Mouse (Mus musculus) heart, embryonic 15.5 days (tissue): ENCODE data around the gene Csf2rb2. TPM values are rescaled to one million over a fixed set of nuclear protein-coding genes. Genes with fewer than 3 reads are reported as not detected.
A peak's percentile ranks its signal among the peaks of the same experiment; 100 is the strongest.
"Not testable (repeated sequence)": the region's sequence is repeated elsewhere in the genome, so short reads cannot be mapped to it uniquely, and the experiment has no call there.

Experiments
- ATAC-seq: fragments of 200-750 bp; cut with Nextera tagmentation; replicated peaks from 2 replicates; pipeline ENCODE4 v1.8.0; 2017; ENCODE audit warnings: low read depth, moderate TSS enrichment; ENCODE audit not compliant: insufficient number of reproducible peaks, insufficient read depth, low FRiP score
- H3K27ac ChIP-seq: fragments of 300-500 bp; sonication (generic); 2 replicates; pipeline ENCODE4 v1.5.1; 2015; ENCODE audit warnings: mild to moderate bottlenecking, inconsistent platforms
- H3K27me3 ChIP-seq: fragments of 300-500 bp; sonication (generic); 2 replicates; pipeline ENCODE4 v1.6.1; 2015; ENCODE audit warnings: inconsistent platforms
- H3K36me3 ChIP-seq: fragments of 300-500 bp; sonication (generic); 2 replicates; pipeline ENCODE4 v1.6.1; 2015; ENCODE audit warnings: mild to moderate bottlenecking, inconsistent platforms
- H3K4me1 ChIP-seq: fragments of 300-500 bp; sonication (generic); replicated peaks from 2 replicates; pipeline ENCODE4 v1.6.1; 2015; ENCODE audit warnings: inconsistent platforms
- H3K4me2 ChIP-seq: fragments of 300-500 bp; sonication (generic); 2 replicates; pipeline ENCODE4 v1.6.1; 2015; ENCODE audit warnings: inconsistent platforms, mild to moderate bottlenecking, moderate library complexity
- H3K4me3 ChIP-seq: fragments of 300-500 bp; sonication (generic); 2 replicates; pipeline ENCODE4 v1.5.1; 2015; ENCODE audit warnings: mild to moderate bottlenecking, inconsistent platforms
- H3K9ac ChIP-seq: fragments of 300-500 bp; sonication (generic); 2 replicates; pipeline ENCODE4 v1.6.1; 2015; ENCODE audit warnings: mild to moderate bottlenecking, inconsistent platforms
- H3K9me3 ChIP-seq: fragments of 300-500 bp; sonication (generic); replicated peaks from 2 replicates; pipeline ENCODE4 v1.6.1; 2016; ENCODE audit warnings: inconsistent platforms
- WGBS: fragments of 180-500 bp; shearing (Covaris S2); methylation state at CpG from one replicate; pipeline ENCODE4 v1.1.7; 2015; ENCODE audit warnings: mixed read lengths; 5-methylcytosine and 5-hydroxymethylcytosine counted together
- polyA plus RNA-seq: library from polyadenylated mRNA; unstranded; fragments of >200 nt; fragmentation: Nextera tagmentation; extraction: Ambion mirVana; gene quantifications from 2 replicates; pipeline ENCODE4 v1.2.1, GENCODE M21; 2015

Csf2rb2 gene
- polyA plus RNA-seq, 1 experiment from 2014 or later: 0.54 TPM

- H3K4me3 ChIP-seq, H3K4me2 ChIP-seq, H3K9me3 ChIP-seq, H3K27ac ChIP-seq, H3K27me3 ChIP-seq, H3K36me3 ChIP-seq, ATAC-seq, H3K9ac ChIP-seq, H3K4me1 ChIP-seq: not testable (repeated sequence)
- 43% methylated on average over 4 of the region's 4 CpGs for WGBS
Measured at GRCm38 (mm10) chr15:78312421-78313233, 7.1 kb upstream of the Csf2rb2 start.

GRCm38 (mm10) chr15:78310971-78311370 is 5.5 kb upstream of the Csf2rb2 start:
- WGBS: 70% methylated on average over 4 of the region's 4 CpGs
- Histone ChIP-seq H3K4me2 (no peak overlapping the region), H3K27ac (no peak overlapping the region), H3K4me3 (no peak overlapping the region), H3K9ac (no peak overlapping the region), H3K4me1 (peaks cover 4% of the 10 kb centered on the region; the same call in 1 of the 2 replicates), H3K36me3 (no peaks in the 10 kb centered on the region), H3K27me3 (no peaks in the 10 kb centered on the region), H3K9me3 (no peaks in the 10 kb centered on the region)
- no peak for ATAC-seq

- Histone ChIP-seq H3K4me2 (no peak overlapping the region), H3K9me3 (no peaks in the 10 kb centered on the region), H3K4me3 (no peak overlapping the region), H3K36me3 (no peaks in the 10 kb centered on the region), H3K27ac (no peak overlapping the region), H3K27me3 (no peaks in the 10 kb centered on the region), H3K4me1 (peaks cover 4% of the 10 kb centered on the region; the same call in 1 of the 2 replicates), H3K9ac (no peak overlapping the region)
- 5% methylated on average over 5 of the region's 5 CpGs for WGBS
- ATAC-seq: no peak
Measured at GRCm38 (mm10) chr15:78309865-78310264, 4.3 kb upstream of the Csf2rb2 start.

GRCm38 (mm10) chr15:78303665-78304233 is 1.8 kb downstream of the Csf2rb2 start:
- H3K9ac ChIP-seq: no peak overlapping the region
- H3K27me3 ChIP-seq: no peaks in the 10 kb centered on the region
- ATAC-seq: no peak
- 87% methylated on average over 6 of the region's 6 CpGs for WGBS
- no peak overlapping the region for H3K27ac ChIP-seq
- H3K4me1 ChIP-seq: no peaks in the 10 kb centered on the region
- no peaks in the 10 kb centered on the region for H3K36me3 ChIP-seq
- no peak overlapping the region for H3K4me2 ChIP-seq
- no peak overlapping the region for H3K4me3 ChIP-seq
- H3K9me3 ChIP-seq: no peaks in the 10 kb centered on the region

GRCm38 (mm10) chr15:78302718-78303117 is 2.8 kb downstream of the Csf2rb2 start:
- H3K4me3 ChIP-seq: no peak overlapping the region
- no peaks in the 10 kb centered on the region for H3K4me1 ChIP-seq
- WGBS: 88% methylated on average over 4 of the region's 4 CpGs
- ATAC-seq: no peak
- H3K27me3 ChIP-seq: no peaks in the 10 kb centered on the region
- no peaks in the 10 kb centered on the region for H3K9me3 ChIP-seq
- no peak overlapping the region for H3K27ac ChIP-seq
- H3K36me3 ChIP-seq: no peaks in the 10 kb centered on the region
- no peak overlapping the region for H3K4me2 ChIP-seq
- no peak overlapping the region for H3K9ac ChIP-seq

GRCm38 (mm10) chr15:78300773-78301172 is 4.7 kb downstream of the Csf2rb2 start:
- Histone ChIP-seq H3K4me3 (no peak overlapping the region), H3K9me3 (no peaks in the 10 kb centered on the region), H3K36me3 (no peaks in the 10 kb centered on the region), H3K27me3 (no peaks in the 10 kb centered on the region), H3K4me2 (no peak overlapping the region), H3K27ac (no peak overlapping the region), H3K4me1 (no peaks in the 10 kb centered on the region), H3K9ac (no peak overlapping the region)
- no peak for ATAC-seq

GRCm38 (mm10) chr15:78299641-78300040 is 5.9 kb downstream of the Csf2rb2 start:
- Histone ChIP-seq H3K36me3 (no peaks in the 10 kb centered on the region), H3K4me2 (no peak overlapping the region), H3K4me3 (no peak overlapping the region), H3K4me1 (no peaks in the 10 kb centered on the region), H3K27me3 (no peaks in the 10 kb centered on the region), H3K9me3 (no peaks in the 10 kb centered on the region), H3K27ac (no peak overlapping the region), H3K9ac (no peak overlapping the region)
- no peak for ATAC-seq
- 77% methylated on average over 3 of the region's 3 CpGs for whole genome bisulfite sequencing

- ATAC-seq: no peak
- Histone ChIP-seq H3K27ac (no peak overlapping the region), H3K9ac (no peak overlapping the region), H3K36me3 (no peaks in the 10 kb centered on the region), H3K4me3 (no peak overlapping the region), H3K27me3 (no peaks in the 10 kb centered on the region), H3K4me1 (no peaks in the 10 kb centered on the region), H3K4me2 (no peak overlapping the region), H3K9me3 (no peaks in the 10 kb centered on the region)
- 78% methylated on average over 1 of the region's 1 CpGs for WGBS
Measured at GRCm38 (mm10) chr15:78298558-78298957, 7.0 kb downstream of the Csf2rb2 start.

- Histone ChIP-seq H3K4me2 (no peak overlapping the region), H3K4me3 (no peak overlapping the region), H3K4me1 (peaks cover 4% of the 10 kb centered on the region; the same call in 1 of the 2 replicates), H3K27me3 (no peaks in the 10 kb centered on the region), H3K9me3 (no peaks in the 10 kb centered on the region), H3K36me3 (no peaks in the 10 kb centered on the region), H3K9ac (no peak overlapping the region), H3K27ac (no peak overlapping the region)
- ATAC-seq: no peak
- WGBS: 79% methylated on average over 4 of the region's 4 CpGs
Measured at GRCm38 (mm10) chr15:78293716-78294115, 11.8 kb downstream of the Csf2rb2 start.

- ATAC-seq: 0 out of 2 replicates have a peak, but pooled peaks have one; percentile 47
- H3K4me2 ChIP-seq, H3K36me3 ChIP-seq, H3K9ac ChIP-seq, H3K9me3 ChIP-seq, H3K27ac ChIP-seq, H3K27me3 ChIP-seq, H3K4me1 ChIP-seq, H3K4me3 ChIP-seq: not testable (repeated sequence)
- WGBS: 11% methylated on average over 2 of the region's 2 CpGs
Measured at GRCm38 (mm10) chr15:78293228-78293627, 12.3 kb downstream of the Csf2rb2 start.

- not testable (repeated sequence) for H3K9ac ChIP-seq, H3K27me3 ChIP-seq, ATAC-seq, H3K4me3 ChIP-seq, H3K36me3 ChIP-seq, H3K4me1 ChIP-seq, H3K27ac ChIP-seq, H3K4me2 ChIP-seq, H3K9me3 ChIP-seq
- WGBS: 48% methylated on average over 5 of the region's 5 CpGs
Measured at GRCm38 (mm10) chr15:78289775-78290174, 15.7 kb downstream of the Csf2rb2 start.

- 82% methylated on average over 5 of the region's 5 CpGs for WGBS
- H3K4me3 ChIP-seq: no peak overlapping the region
- no peaks in the 10 kb centered on the region for H3K36me3 ChIP-seq
- no peak for ATAC-seq
- peaks cover 3% of the 10 kb centered on the region; the same call in 1 of the 2 replicates for H3K4me1 ChIP-seq
- no peak overlapping the region for H3K27ac ChIP-seq
- H3K27me3 ChIP-seq: no peaks in the 10 kb centered on the region
- H3K9ac ChIP-seq: no peak overlapping the region
- no peaks in the 10 kb centered on the region for H3K9me3 ChIP-seq
- no peak overlapping the region for H3K4me2 ChIP-seq
Measured at GRCm38 (mm10) chr15:78287941-78288340, 17.6 kb downstream of the Csf2rb2 start.
